Mouse (Mus musculus): ENCODE results near the gene Rin3.

The Rin3 gene

GRCm38 (mm10) chr12:102282763-102283482 lies at the start of gene Rin3:
TSS of gene Rin3 (plus strand) at chr12:102283048.
- no peak for DNase-seq (ENCODE audit: extremely low spot score, low read depth, low spot score)

GRCm38 (mm10) chr12:102235551-102235950 lies 47.3 kb upstream of the Rin3 start:
- no peak for DNase-seq (ENCODE audit: extremely low spot score, low read depth, low spot score)

GRCm38 (mm10) chr12:102236317-102236716 lies 46.5 kb upstream of the Rin3 start:
- no peak for DNase-seq (ENCODE audit: extremely low spot score, low read depth, low spot score)

GRCm38 (mm10) chr12:102242076-102242722 lies 40.6 kb upstream of the Rin3 start:
- no peak for DNase-seq (ENCODE audit: extremely low spot score, low read depth, low spot score)

- no peak for DNase-seq (ENCODE audit: extremely low spot score, low read depth, low spot score)
These were observed 38.9 kb upstream of the Rin3 start for GRCm38 (mm10) chr12:102243915-102244314.

GRCm38 (mm10) chr12:102246226-102246625 lies 36.6 kb upstream of the Rin3 start:
- no peak for DNase-seq (ENCODE audit: extremely low spot score, low read depth, low spot score)

GRCm38 (mm10) chr12:102248104-102248503 lies 34.7 kb upstream of the Rin3 start:
- DNase-seq (ENCODE audit: extremely low spot score, low read depth, low spot score), result no peak

GRCm38 (mm10) chr12:102250316-102250715 lies 32.5 kb upstream of the Rin3 start:
- DNase-seq (ENCODE audit: extremely low spot score, low read depth, low spot score), result no peak

GRCm38 (mm10) chr12:102251070-102251469 lies 31.8 kb upstream of the Rin3 start:
- DNase-seq (ENCODE audit: extremely low spot score, low read depth, low spot score), result no peak

- no peak for DNase-seq (ENCODE audit: extremely low spot score, low read depth, low spot score)
These were observed 30.9 kb upstream of the Rin3 start for GRCm38 (mm10) chr12:102251985-102252384.

- DNase-seq (ENCODE audit: extremely low spot score, low read depth, low spot score), result no peak
These were observed 30.3 kb upstream of the Rin3 start for GRCm38 (mm10) chr12:102252525-102252924.

GRCm38 (mm10) chr12:102255012-102255411 lies 27.8 kb upstream of the Rin3 start:
- DNase-seq (ENCODE audit: extremely low spot score, low read depth, low spot score), result no peak

- no peak for DNase-seq (ENCODE audit: extremely low spot score, low read depth, low spot score)
These were observed 24.2 kb upstream of the Rin3 start for GRCm38 (mm10) chr12:102258522-102259112.

- no peak for DNase-seq (ENCODE audit: extremely low spot score, low read depth, low spot score)
These were observed 20.9 kb upstream of the Rin3 start for GRCm38 (mm10) chr12:102261933-102262396.

GRCm38 (mm10) chr12:102262809-102263208 lies 20.0 kb upstream of the Rin3 start:
- no peak for DNase-seq (ENCODE audit: extremely low spot score, low read depth, low spot score)

- DNase-seq (ENCODE audit: extremely low spot score, low read depth, low spot score), result no peak
These were observed 19.6 kb upstream of the Rin3 start for GRCm38 (mm10) chr12:102263249-102263648.

GRCm38 (mm10) chr12:102266433-102266832 lies 16.4 kb upstream of the Rin3 start:
- no peak for DNase-seq (ENCODE audit: extremely low spot score, low read depth, low spot score)

- DNase-seq (ENCODE audit: extremely low spot score, low read depth, low spot score), result no peak
These were observed 13.7 kb upstream of the Rin3 start for GRCm38 (mm10) chr12:102269144-102269543.

GRCm38 (mm10) chr12:102270776-102271405 lies 12.0 kb upstream of the Rin3 start:
- DNase-seq (ENCODE audit: extremely low spot score, low read depth, low spot score), result no peak

GRCm38 (mm10) chr12:102271447-102271846 lies 11.4 kb upstream of the Rin3 start:
- no peak for DNase-seq (ENCODE audit: extremely low spot score, low read depth, low spot score)

- DNase-seq (ENCODE audit: extremely low spot score, low read depth, low spot score), result no peak
These were observed 6.9 kb upstream of the Rin3 start for GRCm38 (mm10) chr12:102275833-102276443.
